Mouse (Mus musculus): Measurements from ENCODE around the gene Gm17651.

- no peak for TF ChIP-seq EP300 (IDR thresholded peaks at IDR 0.05; ENCODE audit: low read depth)
- TF ChIP-seq CTCF (IDR thresholded peaks at IDR 0.05; ENCODE audit: low read depth), result no peak
Observed at GRCm38 (mm10) chr3:97678416-97678815, 3.9 kb upstream of the Gm17651 start.
